Mouse (Mus musculus) small intestine, adult 10 weeks (tissue): ENCODE data around the gene Celsr3. TPM values are rescaled to one million over a fixed set of nuclear protein-coding genes. Genes with fewer than 3 reads are reported as not detected.

ENCODE experiments used
- polyA plus RNA-seq: library from polyadenylated mRNA; stranded (reverse); fragments of 350-450 nt; fragmentation: Illumina TruSeq; extraction: RNeasy Lipid Tissue Mini Kit (QIAGEN cat#74804); gene quantifications from one replicate; pipeline ENCODE4 v1.2.3, GENCODE M21; 2014; ENCODE audit warnings: low replicate concordance

The Celsr3 gene
- polyA plus RNA-seq = not detected

DNA sequence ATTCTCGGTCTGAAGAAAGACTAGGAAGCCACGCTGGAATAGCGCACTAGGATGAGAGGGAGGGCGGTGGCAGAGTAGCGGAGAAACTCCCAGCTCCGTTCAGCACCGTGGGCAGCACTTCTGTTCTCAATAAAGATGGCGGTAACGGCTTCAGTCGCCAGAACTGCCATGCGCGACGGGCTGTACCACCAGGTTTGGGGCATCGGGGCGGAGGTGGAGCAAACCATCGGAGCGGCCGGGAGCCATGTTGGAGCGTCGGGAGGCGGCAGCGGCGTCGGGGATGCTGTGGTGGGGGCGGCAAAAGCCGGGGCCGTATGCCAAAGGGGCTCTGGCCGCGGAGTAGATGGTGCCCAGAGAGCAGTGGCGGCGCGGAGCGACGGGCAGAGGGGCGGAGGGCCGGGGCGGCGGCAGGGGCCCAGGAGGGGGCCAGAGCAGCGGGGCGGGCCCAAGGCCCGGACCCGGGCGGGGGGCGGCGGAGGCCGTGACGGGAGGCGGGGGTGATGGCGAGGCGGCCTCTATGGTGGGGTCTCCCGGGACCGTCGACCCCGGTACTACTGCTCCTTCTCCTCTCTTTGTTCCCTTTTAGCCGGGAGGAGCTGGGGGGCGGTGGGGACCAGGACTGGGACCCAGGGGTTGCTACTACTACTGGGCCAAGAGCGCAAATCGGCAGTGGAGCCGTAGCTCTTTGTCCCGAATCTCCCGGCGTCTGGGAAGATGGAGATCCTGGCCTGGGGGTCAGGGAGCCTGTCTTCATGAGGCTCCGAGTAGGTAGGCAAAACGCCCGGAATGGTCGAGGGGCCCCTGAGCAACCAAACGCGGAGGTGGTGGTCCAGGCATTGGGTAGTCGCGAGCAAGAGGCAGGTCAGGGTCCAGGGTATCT, at the start of gene Celsr3:
Celsr3 (plus strand) TSS at position 501 of the 880 bp plus-strand sequence.

DNA sequence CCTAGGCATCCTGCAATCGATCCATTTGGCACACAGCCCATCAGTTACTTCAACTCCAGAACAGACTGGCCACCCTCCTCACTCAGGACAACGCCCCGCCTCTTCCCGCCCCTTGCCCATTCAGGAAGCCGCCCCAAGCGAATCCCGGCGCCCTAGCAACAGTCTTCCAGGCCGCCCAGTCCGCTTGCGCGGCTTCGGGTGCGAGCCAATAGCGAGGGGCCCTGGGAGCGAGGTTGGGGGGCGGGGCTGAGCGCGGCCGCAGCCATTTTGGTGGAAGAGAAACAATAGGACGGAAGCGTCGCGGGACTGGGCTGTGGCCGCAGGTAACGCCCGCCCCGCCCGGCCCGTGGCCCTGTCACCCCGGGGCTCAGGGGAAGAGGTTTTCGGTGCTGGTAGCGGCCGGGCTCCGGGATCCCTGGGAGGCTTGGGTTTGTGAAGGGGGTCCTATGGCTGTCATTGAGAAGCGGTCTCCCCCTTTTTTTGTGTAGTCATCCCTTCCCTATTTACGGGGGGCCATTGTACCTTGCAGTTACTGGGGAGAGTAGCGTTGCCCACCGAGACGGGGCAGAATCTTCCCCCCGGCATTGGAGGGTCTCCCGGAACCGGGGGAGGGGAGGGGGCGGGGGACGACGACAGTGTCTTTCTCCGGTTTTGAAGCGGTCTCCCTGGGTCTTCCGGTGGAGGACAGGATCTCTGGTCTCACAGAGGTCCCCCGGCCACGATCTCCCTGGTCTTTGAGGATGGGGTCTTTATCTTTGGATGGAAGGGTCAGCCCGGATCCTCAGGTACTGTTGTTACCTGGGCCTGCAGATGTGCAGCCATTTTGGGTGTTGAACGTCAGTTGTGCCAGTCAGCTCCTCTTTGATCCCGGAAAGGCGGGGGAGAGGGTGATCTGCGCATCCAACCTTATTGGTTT, 42.3 kb upstream of the Celsr3 start, which contains the start of gene Ip6k2:
Ip6k2 (plus strand) TSS at position 249 of the 916 bp plus-strand sequence.

DNA sequence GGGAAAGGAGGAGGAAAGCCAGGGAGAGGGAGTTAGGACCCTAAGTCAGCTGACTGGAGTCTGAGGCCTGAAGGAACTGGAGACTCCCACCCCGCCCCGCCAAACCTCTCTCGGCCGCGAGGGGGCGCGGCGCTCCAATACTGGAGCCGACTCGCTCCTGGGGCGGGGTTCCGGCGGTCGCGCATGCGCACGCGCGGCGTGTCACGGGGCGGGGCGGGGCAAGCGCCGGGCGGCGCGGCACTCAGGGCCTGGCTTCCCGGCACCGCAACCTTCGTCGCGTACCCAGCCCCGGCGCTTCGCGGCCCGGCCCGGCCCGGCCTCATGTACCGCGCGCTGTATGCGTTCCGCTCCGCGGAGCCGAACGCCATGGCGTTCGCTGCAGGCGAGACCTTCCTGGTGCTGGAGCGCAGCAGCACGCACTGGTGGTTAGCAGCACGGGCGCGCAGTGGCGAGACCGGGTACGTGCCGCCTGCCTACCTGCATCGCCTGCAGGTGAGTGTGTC, 17.9 kb upstream of the Celsr3 start, which contains the start of gene Nckipsd:
Nckipsd (plus strand) TSS at position 206 of the 503 bp plus-strand sequence.

DNA sequence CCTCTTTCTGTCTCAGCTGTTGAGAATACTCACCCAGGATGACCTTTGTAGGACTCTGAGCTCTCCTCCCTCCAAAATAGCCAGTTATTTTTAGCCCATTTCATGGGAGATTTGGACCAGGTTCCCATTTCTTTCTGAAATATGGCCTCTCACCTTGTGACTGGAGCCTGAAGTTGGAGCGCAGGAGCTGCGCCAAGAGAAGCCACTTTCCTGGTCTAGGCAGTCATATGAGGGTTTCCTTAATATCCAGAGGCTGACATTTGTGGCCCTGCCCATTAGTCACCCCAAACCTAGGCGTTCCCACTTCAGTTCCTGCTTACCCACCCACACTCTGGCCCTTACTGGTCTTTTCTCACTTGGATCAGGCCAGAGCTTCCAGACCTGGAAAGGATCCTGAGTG, 26.9 kb downstream of the Celsr3 start, which contains the start of gene Slc26a6:
Slc26a6 (plus strand) TSS at position 308 of the 400 bp plus-strand sequence.

Other genes with a start within 250 kb of the Celsr3 start
- gene Wdr6, start 247.6 kb upstream of the Celsr3 start, polyA plus RNA-seq = 0.67 TPM
- gene P4htm, start 228.7 kb upstream of the Celsr3 start, polyA plus RNA-seq = not detected
- gene Arih2, start 176.9 kb upstream of the Celsr3 start, polyA plus RNA-seq = 36.2 TPM
- 83.1 TPM for gene Slc25a20, start 164.2 kb upstream of the Celsr3 start, polyA plus RNA-seq
- gene Prkar2a, start 137.0 kb upstream of the Celsr3 start, polyA plus RNA-seq = 264 TPM
- 206 TPM for gene Ip6k2, start 42.5 kb upstream of the Celsr3 start, polyA plus RNA-seq
- gene Nckipsd, start 18.0 kb upstream of the Celsr3 start, polyA plus RNA-seq = 0.19 TPM
- gene Slc26a6, start 27.0 kb downstream of the Celsr3 start, polyA plus RNA-seq = 23.9 TPM
- gene Tmem89, start 88.3 kb downstream of the Celsr3 start, polyA plus RNA-seq = 0.82 TPM
- 42.5 TPM for gene Uqcrc1, start 110.3 kb downstream of the Celsr3 start, polyA plus RNA-seq
- gene Col7a1, start 127.3 kb downstream of the Celsr3 start, polyA plus RNA-seq = not detected
- not detected for gene Ucn2, start 159.7 kb downstream of the Celsr3 start, polyA plus RNA-seq
- 2.8 TPM for gene Pfkfb4, start 165.5 kb downstream of the Celsr3 start, polyA plus RNA-seq
- gene Shisa5, start 212.2 kb downstream of the Celsr3 start, polyA plus RNA-seq = 11.5 TPM
- gene Trex1, start 233.4 kb downstream of the Celsr3 start, polyA plus RNA-seq = not detected
- 2.8 TPM for gene Atrip, start 247.8 kb downstream of the Celsr3 start, polyA plus RNA-seq